12 mouse cellular contexts compared by ENCODE assay signal in genomic region chr1:107908236-107909063, GRCm38 (mm10).
DNase-seq lines count a peak whose midpoint lies in the region; ATAC-seq and TF ChIP-seq lines count a peak whose summit lies in the region.
"Had no signal": no experiment of that assay in that cellular context is flagged by ENCODE, and none has a peak within 500 bp of the region (broad histone marks: within the 10 kb centered on the region; RNA-seq: fewer than 3 reads in every experiment).

No protein-coding gene starts in this region.

- H3K27ac ChIP-seq in heart, postnatal 0 days (ENCODE audit: low read depth), result no peak overlapping the region
- no peak overlapping the region for H3K27ac ChIP-seq in heart, embryonic 12.5 days (ENCODE audit: poor library complexity, severe bottlenecking)
- no peak overlapping the region for H3K27ac ChIP-seq in kidney, postnatal 0 days
- H3K27ac ChIP-seq: liver, embryonic 12.5 days had no signal

- DNase-seq in heart, postnatal 0 days (ENCODE audit: low spot score), result no peak
- DNase-seq in right cerebral cortex, postnatal 10 days (ENCODE audit: low spot score in 2 of 2), result peak; percentile 40 to 56
- no peak for DNase-seq in right cerebral cortex, postnatal 25 days
- peak; percentile 59 for DNase-seq in kidney, postnatal 0 days (ENCODE audit: low spot score)
- peak; percentile 42 for DNase-seq in right cerebral cortex, postnatal 4 days
- no peak for DNase-seq in spleen, adult 12 weeks (ENCODE audit: low spot score)
- DNase-seq: cerebellum, adult 9-11 months had no signal

- no peak for ATAC-seq in heart, postnatal 0 days (ENCODE audit: insufficient read depth, low read depth)
- ATAC-seq in heart, embryonic 12.5 days (ENCODE audit: insufficient number of reproducible peaks, low FRiP score), result no peak
- ATAC-seq in kidney, postnatal 0 days (replicated peaks; ENCODE audit: low FRiP score, low read depth), result no peak
- ATAC-seq in cerebellum, adult (ENCODE audit: insufficient number of reproducible peaks, low FRiP score, low TSS enrichment), result no peak
- ATAC-seq: activated CD4-positive, CD25-positive, alpha-beta regulatory T cell, adult 4 months; liver, embryonic 12.5 days had no signal

- H3K4me1 ChIP-seq in heart, postnatal 0 days (ENCODE audit: control insufficient read depth, insufficient read depth), result peaks cover 6% of the 10 kb centered on the region; the same call in 1 of the 2 replicates
- H3K4me1 ChIP-seq in heart, embryonic 12.5 days (replicated peaks), result peaks cover 10% of the 10 kb centered on the region; the same call in 1 of the 2 replicates
- H3K4me1 ChIP-seq in kidney, postnatal 0 days (replicated peaks; ENCODE audit: insufficient read depth, low read length), result peaks cover 3% of the 10 kb centered on the region; the same call in 1 of the 2 replicates
- H3K4me1 ChIP-seq: liver, embryonic 12.5 days had no signal

- H3K4me2 ChIP-seq in heart, postnatal 0 days (ENCODE audit: low read depth, low read length), result 0 out of 2 replicates have a peak overlapping the region, but pooled peaks have one; percentile 3
- no peak overlapping the region for H3K4me2 ChIP-seq in heart, embryonic 12.5 days
- 0 out of 2 replicates have a peak overlapping the region, but pooled peaks have one; percentile 18 for H3K4me2 ChIP-seq in kidney, postnatal 0 days (ENCODE audit: low read length)
- H3K4me2 ChIP-seq: liver, embryonic 12.5 days had no signal

- no peak for TF ChIP-seq EP300 in heart, postnatal 0 days (IDR thresholded peaks at IDR 0.05; ENCODE audit: low read depth)

- H3K9me3 ChIP-seq in heart, postnatal 0 days (replicated peaks; ENCODE audit: control insufficient read depth, low read length), result no peaks in the 10 kb centered on the region
- H3K9me3 ChIP-seq in heart, embryonic 12.5 days (replicated peaks), result no peaks in the 10 kb centered on the region
- H3K9me3 ChIP-seq in kidney, postnatal 0 days (replicated peaks; ENCODE audit: low read length), result no peaks in the 10 kb centered on the region
- H3K9me3 ChIP-seq: liver, embryonic 12.5 days had no signal

- H3K36me3 ChIP-seq in heart, postnatal 0 days (replicated peaks; ENCODE audit: control insufficient read depth, insufficient read depth, low read length), result no peaks in the 10 kb centered on the region
- no peaks in the 10 kb centered on the region for H3K36me3 ChIP-seq in heart, embryonic 12.5 days
- H3K36me3 ChIP-seq in kidney, postnatal 0 days (ENCODE audit: insufficient read depth, low read length), result no peaks in the 10 kb centered on the region
- H3K36me3 ChIP-seq: liver, embryonic 12.5 days had no signal

- H3K27me3 ChIP-seq in heart, postnatal 0 days (ENCODE audit: control insufficient read depth, insufficient read depth, low read length), result no peaks in the 10 kb centered on the region
- H3K27me3 ChIP-seq in heart, embryonic 12.5 days (replicated peaks), result no peaks in the 10 kb centered on the region
- no peaks in the 10 kb centered on the region for H3K27me3 ChIP-seq in kidney, postnatal 0 days (ENCODE audit: insufficient read depth, low read length)
- H3K27me3 ChIP-seq: CH12.LX; liver, embryonic 12.5 days had no signal

- 42% methylated on average over 4 of the region's 4 CpGs for WGBS in heart, postnatal 0 days
- WGBS in heart, embryonic 12.5 days, result 58% methylated on average over 4 of the region's 4 CpGs
- WGBS in kidney, postnatal 0 days, result 17% methylated on average over 4 of the region's 4 CpGs

- no peak overlapping the region for H3K4me3 ChIP-seq in heart, postnatal 0 days (ENCODE audit: low read depth, low read length)
- no peak overlapping the region for H3K4me3 ChIP-seq in heart, embryonic 12.5 days
- no peak overlapping the region for H3K4me3 ChIP-seq in kidney, postnatal 0 days (replicated peaks; ENCODE audit: low read depth, low read length)
- H3K4me3 ChIP-seq: liver, embryonic 12.5 days had no signal

- no peak for TF ChIP-seq CTCF in heart, postnatal 0 days (IDR thresholded peaks at IDR 0.05; ENCODE audit: low read depth)
- TF ChIP-seq CTCF in kidney, postnatal 0 days (IDR thresholded peaks at IDR 0.05; ENCODE audit: low read depth), result no peak

- no peak overlapping the region for H3K9ac ChIP-seq in heart, postnatal 0 days (replicated peaks; ENCODE audit: low read depth, low read length)
- no peak overlapping the region for H3K9ac ChIP-seq in heart, embryonic 12.5 days
- H3K9ac ChIP-seq in kidney, postnatal 0 days (ENCODE audit: low read depth, low read length), result no peak overlapping the region
- H3K9ac ChIP-seq: liver, embryonic 12.5 days had no signal

Comparison
In these comparisons a context has a peak if more than half of its experiments do, and no peak if none do; other contexts are left out.
1. DNase-seq: peak in right cerebral cortex, postnatal 10 days (2 of 2), kidney, postnatal 0 days (single experiment) and right cerebral cortex, postnatal 4 days (single experiment); none in heart, postnatal 0 days (single experiment), right cerebral cortex, postnatal 25 days (single experiment) and spleen, adult 12 weeks (single experiment).